Mouse (Mus musculus) kidney, postnatal 0 days (tissue): ENCODE results near the gene Ildr1. TPM values are rescaled to one million over a fixed set of nuclear protein-coding genes. Genes with fewer than 3 reads are reported as not detected.

ENCODE experiments used
- ATAC-seq: fragments of 200-750 bp; cut with Nextera tagmentation; replicated peaks from 2 replicates; pipeline ENCODE4 v1.8.0; 2017; ENCODE audit warnings: low read depth, moderate number of reproducible peaks, moderate TSS enrichment, moderate library complexity; ENCODE audit not compliant: low FRiP score
- DNase-seq: peaks from one replicate; pipeline ENCODE4 v3.0.0-alpha.2; 2016; ENCODE audit warnings: low spot score
- H3K27ac ChIP-seq: fragments of 300-500 bp; sonication (generic); 2 replicates; pipeline ENCODE4 v1.5.1; 2014; ENCODE audit warnings: mild to moderate bottlenecking
- H3K27me3 ChIP-seq: fragments of 300-500 bp; sonication (generic); 2 replicates; pipeline ENCODE4 v1.6.1; 2014; ENCODE audit warnings: low read length, mixed read lengths; ENCODE audit not compliant: insufficient read depth
- H3K36me3 ChIP-seq: fragments of 300-500 bp; sonication (generic); 2 replicates; pipeline ENCODE4 v1.6.1; 2014; ENCODE audit warnings: low read length, mixed read lengths; ENCODE audit not compliant: insufficient read depth
- H3K4me1 ChIP-seq: fragments of 300-500 bp; sonication (generic); replicated peaks from 2 replicates; pipeline ENCODE4 v1.6.1; 2014; ENCODE audit warnings: antibody characterized with exemption, low read length, mixed read lengths; ENCODE audit not compliant: insufficient read depth
- H3K4me2 ChIP-seq: fragments of 300-500 bp; sonication (generic); 2 replicates; pipeline ENCODE4 v1.6.1; 2014; ENCODE audit warnings: mild to moderate bottlenecking, low read length, moderate library complexity, mixed read lengths
- H3K4me3 ChIP-seq: fragments of 300-500 bp; sonication (generic); replicated peaks from 2 replicates; pipeline ENCODE4 v1.5.1; 2014; ENCODE audit warnings: low read depth, low read length
- H3K9ac ChIP-seq: fragments of 300-500 bp; sonication (generic); 2 replicates; pipeline ENCODE4 v1.6.1; 2014; ENCODE audit warnings: low read depth, low read length
- H3K9me3 ChIP-seq: fragments of 300-500 bp; sonication (generic); replicated peaks from 2 replicates; pipeline ENCODE4 v1.6.1; 2016; ENCODE audit warnings: low read length, inconsistent platforms, mixed read lengths
- CTCF ChIP-seq: IDR thresholded peaks from 2 replicates; pipeline ENCODE4 v1.5.1; 2016; ENCODE audit warnings: antibody characterized with exemption, low read depth, mild to moderate bottlenecking, moderate library complexity
- WGBS: fragments of 180-500 bp; shearing (Covaris S2); extraction: QIAGEN DNeasy Blood & Tissue Kit; methylation state at CpG from one replicate; pipeline ENCODE4 v1.1.7; 2014; 5-methylcytosine and 5-hydroxymethylcytosine counted together
- polyA plus RNA-seq: library from polyadenylated mRNA; unstranded; fragments of >200 nt; fragmentation: Nextera tagmentation; extraction: Ambion mirVana; gene quantifications from 2 replicates; pipeline ENCODE4 v1.2.1, GENCODE M21; 2015

The Ildr1 gene
- polyA plus RNA-seq, 1 experiment from 2014 or later, result 16.1 TPM

GRCm38 (mm10) chr16:36674457-36675204, 19.1 kb upstream of the Ildr1 start:
- ATAC-seq (no peak), DNase-seq (no peak)
- Histone ChIP-seq H3K4me3 (no peak overlapping the region), H3K4me2 (no peak overlapping the region), H3K9me3 (no peaks in the 10 kb centered on the region), H3K27ac (no peak overlapping the region), H3K4me1 (no peaks in the 10 kb centered on the region), H3K9ac (no peak overlapping the region), H3K27me3 (no peaks in the 10 kb centered on the region), H3K36me3 (no peaks in the 10 kb centered on the region)
- TF ChIP-seq CTCF, result no peak
- WGBS, result 69% methylated on average over 7 of the region's 7 CpGs

GRCm38 (mm10) chr16:36675304-36675703, 18.5 kb upstream of the Ildr1 start:
- DNase-seq (no peak), ATAC-seq (no peak)
- Histone ChIP-seq H3K9ac (no peak overlapping the region), H3K27ac (no peak overlapping the region), H3K4me1 (no peaks in the 10 kb centered on the region), H3K9me3 (no peaks in the 10 kb centered on the region), H3K4me3 (no peak overlapping the region), H3K4me2 (no peak overlapping the region), H3K27me3 (no peaks in the 10 kb centered on the region), H3K36me3 (no peaks in the 10 kb centered on the region)
- 25% methylated on average over 2 of the region's 2 CpGs for WGBS
- no peak for TF ChIP-seq CTCF

GRCm38 (mm10) chr16:36675902-36676301, 17.9 kb upstream of the Ildr1 start:
- Histone ChIP-seq H3K4me3 (no peak overlapping the region), H3K9me3 (no peaks in the 10 kb centered on the region), H3K4me2 (no peak overlapping the region), H3K27ac (no peak overlapping the region), H3K4me1 (no peaks in the 10 kb centered on the region), H3K36me3 (no peaks in the 10 kb centered on the region), H3K9ac (no peak overlapping the region), H3K27me3 (no peaks in the 10 kb centered on the region)
- TF ChIP-seq CTCF, result no peak
- whole genome bisulfite sequencing, result 98% methylated on average over 2 of the region's 2 CpGs
- ATAC-seq (no peak), DNase-seq (no peak)

- WGBS, result 91% methylated on average over 3 of the region's 3 CpGs
- DNase-seq (no peak), ATAC-seq (no peak)
- Histone ChIP-seq H3K4me3 (no peak overlapping the region), H3K4me2 (no peak overlapping the region), H3K9ac (no peak overlapping the region), H3K4me1 (no peaks in the 10 kb centered on the region), H3K27ac (no peak overlapping the region), H3K27me3 (no peaks in the 10 kb centered on the region), H3K9me3 (no peaks in the 10 kb centered on the region), H3K36me3 (no peaks in the 10 kb centered on the region)
- no peak for TF ChIP-seq CTCF
These were observed 11.9 kb upstream of the Ildr1 start for GRCm38 (mm10) chr16:36681829-36682228.

GRCm38 (mm10) chr16:36684325-36684918, 9.4 kb upstream of the Ildr1 start:
- Histone ChIP-seq H3K4me2 (no peak overlapping the region), H3K4me1 (no peaks in the 10 kb centered on the region), H3K36me3 (no peaks in the 10 kb centered on the region), H3K27ac (no peak overlapping the region), H3K27me3 (no peaks in the 10 kb centered on the region), H3K4me3 (no peak overlapping the region), H3K9me3 (no peaks in the 10 kb centered on the region), H3K9ac (no peak overlapping the region)
- no peak for DNase-seq
- 73% methylated on average over 6 of the region's 6 CpGs for WGBS
- no peak for TF ChIP-seq CTCF
- ATAC-seq, result no peak

- Histone ChIP-seq H3K9me3 (no peaks in the 10 kb centered on the region), H3K4me1 (no peaks in the 10 kb centered on the region), H3K4me2 (no peak overlapping the region), H3K27me3 (no peaks in the 10 kb centered on the region), H3K4me3 (no peak overlapping the region), H3K27ac (no peak overlapping the region), H3K36me3 (no peaks in the 10 kb centered on the region), H3K9ac (no peak overlapping the region)
- DNase-seq (no peak), ATAC-seq (no peak)
- TF ChIP-seq CTCF, result no peak
- 94% methylated on average over 2 of the region's 2 CpGs for WGBS
These were observed 5.7 kb upstream of the Ildr1 start for GRCm38 (mm10) chr16:36688076-36688475.

- H3K27ac ChIP-seq, result no peak overlapping the region
These were observed 2.3 kb upstream of the Ildr1 start for GRCm38 (mm10) chr16:36691484-36691883.

More at GRCm38 (mm10) chr16:36691484-36691883, 2.3 kb upstream of the Ildr1 start:
- no peak for DNase-seq
- Histone ChIP-seq H3K9me3 (no peaks in the 10 kb centered on the region), H3K4me3 (no peak overlapping the region), H3K36me3 (no peaks in the 10 kb centered on the region), H3K4me1 (no peaks in the 10 kb centered on the region), H3K4me2 (no peak overlapping the region), H3K9ac (no peak overlapping the region), H3K27me3 (0 out of 2 replicates have a peak, but pooled peaks cover 3% of the 10 kb centered on the region)
- ATAC-seq, result no peak
- no peak for TF ChIP-seq CTCF
- WGBS, result 77% methylated on average over 3 of the region's 3 CpGs
